Mouse (Mus musculus): ENCODE data around the gene Cops7a. TPM values are rescaled to one million over a fixed set of nuclear protein-coding genes. Genes with fewer than 3 reads are reported as not detected.

Cops7a gene
- total RNA-seq, 2 experiments from 2014 or later, result 90.1 to 99.6 TPM

Other genes starting within 250 kb of the Cops7a start
- gene Ptpn6, start 226.8 kb downstream of the Cops7a start, total RNA-seq (2021), result 1 to 10 TPM; 4.2 to 8.5 TPM
- gene Grcc10, start 224.2 kb downstream of the Cops7a start, total RNA-seq (2021), result 100 to 1,000 TPM; 323 to 327 TPM
- 1 to 10 TPM in 1 of 2 experiments, not detected in 1; 1.5 TPM for gene Gm45234, start 209.5 kb downstream of the Cops7a start, total RNA-seq (2021)
- gene Atn1, start 209.0 kb downstream of the Cops7a start, total RNA-seq (2021), result 10 to 100 TPM; 48.1 to 48.9 TPM
- gene Eno2, start 195.9 kb downstream of the Cops7a start, total RNA-seq (2021), result 1 to 10 TPM; 2.6 to 4.0 TPM
- gene Lrrc23, start 185.8 kb downstream of the Cops7a start, total RNA-seq (2021), result 1 to 10 TPM in 1 of 2 experiments, under 1 TPM in 1; 0.51 to 1.0 TPM
- gene Spsb2, start 156.9 kb downstream of the Cops7a start, total RNA-seq (2021), result 1 to 10 TPM; 3.2 to 3.5 TPM
- gene Tpi1, start 151.2 kb downstream of the Cops7a start, total RNA-seq (2021), result 100 to 1,000 TPM; 772 to 817 TPM
- 10 to 100 TPM; 78.2 TPM for gene Usp5, start 136.1 kb downstream of the Cops7a start, total RNA-seq (2021)
- gene Cdca3, start 136.0 kb downstream of the Cops7a start, total RNA-seq (2021), result 1 to 10 TPM; 3.5 to 9.6 TPM
- gene Gnb3, start 125.3 kb downstream of the Cops7a start, total RNA-seq (2021), result 1 to 10 TPM; 2.8 to 3.3 TPM
- gene P3h3, start 107.8 kb downstream of the Cops7a start, total RNA-seq (2021), result 10 to 100 TPM; 17.9 to 19.5 TPM
- 1 to 10 TPM; 1.8 to 2.4 TPM for gene Gpr162, start 101.6 kb downstream of the Cops7a start, total RNA-seq (2021)
- 10 to 100 TPM in 1 of 2 experiments, 1 to 10 TPM in 1; 1.2 to 12.3 TPM for gene Cd4, start 77.3 kb downstream of the Cops7a start, total RNA-seq (2021)
- under 1 TPM; 0.62 to 0.80 TPM for gene Lag3, start 53.8 kb downstream of the Cops7a start, total RNA-seq (2021)
- gene Ptms, start 45.4 kb downstream of the Cops7a start, total RNA-seq (2021), result 100 to 1,000 TPM; 369 to 378 TPM
- gene Mlf2, start 34.2 kb downstream of the Cops7a start, total RNA-seq (2021), result 100 to 1,000 TPM; 214 to 217 TPM
- under 1 TPM; 0.60 to 0.66 TPM for gene Pianp, start 31.2 kb upstream of the Cops7a start, total RNA-seq (2021)
- gene Zfp384, start 43.6 kb upstream of the Cops7a start, total RNA-seq (2021), result 10 to 100 TPM; 24.4 to 24.8 TPM
- 10 to 100 TPM; 40.6 to 41.9 TPM for gene Ing4, start 74.2 kb upstream of the Cops7a start, total RNA-seq (2021)
- 1 to 10 TPM; 3.8 to 4.5 TPM for gene Acrbp, start 84.2 kb upstream of the Cops7a start, total RNA-seq (2021)
- gene Lpar5, start 102.4 kb upstream of the Cops7a start, total RNA-seq (2021), result under 1 TPM; 0.41 to 0.83 TPM
- 100 to 1,000 TPM; 141 to 145 TPM for gene Chd4, start 130.4 kb upstream of the Cops7a start, total RNA-seq (2021)
- 10 to 100 TPM; 16.2 to 19.9 TPM for gene Nop2, start 166.4 kb upstream of the Cops7a start, total RNA-seq (2021)
- gene Iffo1, start 179.7 kb upstream of the Cops7a start, total RNA-seq (2021), result 10 to 100 TPM in 1 of 2 experiments, 1 to 10 TPM in 1; 10.0 to 16.1 TPM
- 1,000 to 10,000 TPM; 3,924 to 4,148 TPM for gene Gapdh, start 200.9 kb upstream of the Cops7a start, total RNA-seq (2021)
- 10 to 100 TPM; 28.1 to 33.4 TPM for gene Ncapd2, start 226.2 kb upstream of the Cops7a start, total RNA-seq (2021)
- 100 to 1,000 TPM; 279 to 289 TPM for gene Mrpl51, start 226.3 kb upstream of the Cops7a start, total RNA-seq (2021)

All from heart, postnatal 14 days (tissue).